Mouse (Mus musculus) neural tube, embryonic 12.5 days (tissue): Measurements from ENCODE around the gene Sbk1. TPM values are rescaled to one million over a fixed set of nuclear protein-coding genes. Genes with fewer than 3 reads are reported as not detected.

Source experiments
- ATAC-seq: fragments of 200-750 bp; cut with Nextera tagmentation; 2 replicates; pipeline ENCODE4 v1.8.0; 2017; ENCODE audit warnings: low read depth, mild to moderate bottlenecking, moderate TSS enrichment, moderate library complexity; ENCODE audit not compliant: low FRiP score
- H3K27ac ChIP-seq: fragments of 300-500 bp; sonication (generic); 2 replicates; pipeline ENCODE4 v1.5.1; 2016
- H3K27me3 ChIP-seq: fragments of 300-500 bp; sonication (generic); replicated peaks from 2 replicates; pipeline ENCODE4 v1.6.1; 2016; ENCODE audit warnings: mild to moderate bottlenecking
- H3K36me3 ChIP-seq: fragments of 300-500 bp; sonication (generic); 2 replicates; pipeline ENCODE4 v1.6.1; 2016; ENCODE audit warnings: mild to moderate bottlenecking
- H3K4me1 ChIP-seq: fragments of 300-500 bp; sonication (generic); 2 replicates; pipeline ENCODE4 v1.6.1; 2016
- H3K4me2 ChIP-seq: fragments of 300-500 bp; sonication (generic); replicated peaks from 2 replicates; pipeline ENCODE4 v1.6.1; 2016; ENCODE audit warnings: mild to moderate bottlenecking
- H3K4me3 ChIP-seq: fragments of 300-500 bp; sonication (generic); 2 replicates; pipeline ENCODE4 v1.5.1; 2016
- H3K9ac ChIP-seq: fragments of 300-500 bp; sonication (generic); 2 replicates; pipeline ENCODE4 v1.6.1; 2016; ENCODE audit warnings: mild to moderate bottlenecking
- H3K9me3 ChIP-seq: fragments of 300-500 bp; sonication (generic); 2 replicates; pipeline ENCODE4 v1.6.1; 2016; ENCODE audit warnings: mild to moderate bottlenecking
- WGBS: fragments of 180-500 bp; shearing (Covaris S2); methylation state at CpG from one replicate; pipeline ENCODE4 v1.1.7; 2016; 5-methylcytosine and 5-hydroxymethylcytosine counted together
- polyA plus RNA-seq: library from polyadenylated mRNA; unstranded; fragments of >200 nt; fragmentation: Nextera tagmentation; extraction: Ambion mirVana; gene quantifications from 2 replicates; pipeline ENCODE4 v1.2.1, GENCODE M21; 2016

The Sbk1 gene
- 322 and 342 TPM in 2 replicates for polyA plus RNA-seq

DNA sequence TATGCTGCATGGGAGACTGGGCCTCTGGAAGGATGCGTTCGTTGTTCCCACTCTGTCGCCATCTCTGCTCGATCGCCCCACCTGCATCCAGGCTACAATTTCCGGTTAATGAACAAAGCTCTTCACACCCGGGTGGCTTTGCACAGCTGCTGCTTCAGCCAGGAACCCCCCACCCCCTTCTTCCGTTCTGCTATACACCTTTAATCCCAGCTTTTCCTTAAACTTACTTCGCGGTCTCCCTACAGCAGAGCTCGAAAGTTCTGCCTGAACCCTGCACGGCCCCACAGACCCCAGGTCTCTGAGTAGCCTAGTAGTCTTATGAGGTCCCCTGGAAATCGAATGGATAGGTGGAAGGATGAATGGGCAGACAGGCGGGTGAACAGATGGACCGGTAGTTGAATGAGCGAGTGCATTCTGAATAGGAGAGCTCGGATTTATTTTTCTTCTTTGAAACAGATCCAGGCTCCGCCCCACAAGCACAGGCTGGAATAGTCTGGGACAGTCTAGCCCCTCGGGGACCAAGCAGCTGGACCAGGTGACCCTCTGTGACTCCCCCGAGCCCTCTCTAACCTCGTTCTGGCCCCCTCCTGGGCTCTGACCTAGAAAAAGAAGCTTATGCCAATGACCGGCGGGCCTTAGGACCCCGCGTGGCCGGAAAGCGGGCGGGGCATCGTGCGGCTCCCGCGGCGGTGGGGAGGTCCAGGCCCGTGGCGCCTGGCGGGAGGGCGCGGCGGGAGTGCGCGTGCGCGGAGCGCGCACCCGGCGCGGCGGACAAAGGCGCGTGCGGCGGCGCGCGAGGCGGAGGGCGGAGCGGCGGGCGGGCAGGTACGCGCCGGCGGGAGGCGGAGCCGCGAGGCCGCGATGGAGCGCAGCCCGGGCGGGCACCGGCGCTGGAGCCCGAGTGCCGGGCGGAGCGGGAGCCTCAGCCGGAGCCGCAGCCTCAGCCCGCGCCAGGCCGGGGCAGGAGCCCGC is at the start of gene Sbk1:
Gene Sbk1, plus strand, starts transcription at position 908 of the 972 bp plus-strand sequence.
- WGBS = under 1% methylated on average over 65 of the region's 85 CpGs
- Histone ChIP-seq H3K9ac (peak within 1 kb of the TSS; percentile 100), H3K27me3 (no peaks in the 10 kb centered on the region), H3K36me3 (peaks cover 19% of the 10 kb centered on the region; the same call in 1 of the 2 replicates), H3K4me3 (peak within 1 kb of the TSS; percentile 99), H3K27ac (peak within 1 kb of the TSS; percentile 93), H3K4me1 (peaks cover 35% of the 10 kb centered on the region), H3K4me2 (peak within 1 kb of the TSS; percentile 94), H3K9me3 (no peaks in the 10 kb centered on the region)
- ATAC-seq = peak; percentile 88

DNA sequence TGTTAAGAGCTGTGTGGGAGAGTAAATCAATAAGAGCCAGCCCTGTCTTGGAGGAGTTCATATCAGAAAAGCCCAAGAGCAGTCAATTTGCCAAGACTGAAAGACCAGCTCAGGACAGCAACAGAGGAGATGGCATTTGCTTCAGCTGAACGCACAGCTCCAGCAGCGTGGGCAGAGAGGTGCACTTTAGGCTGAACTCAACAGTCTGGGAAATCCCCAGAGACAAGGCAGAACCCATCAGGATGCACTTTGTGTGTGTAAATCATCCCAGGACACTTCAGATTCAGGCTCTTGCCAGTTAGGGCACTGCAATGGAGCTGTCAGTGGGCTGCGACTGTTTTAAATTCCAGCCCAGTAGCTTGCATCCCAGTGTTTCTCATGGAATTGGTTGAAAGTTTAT is 49.7 kb upstream of the Sbk1 start:
- no peaks in the 10 kb centered on the region for H3K36me3 ChIP-seq
- ATAC-seq = no peak
- H3K4me3 ChIP-seq = no peak overlapping the region
- H3K9me3 ChIP-seq = no peaks in the 10 kb centered on the region
- no peaks in the 10 kb centered on the region for H3K4me1 ChIP-seq
- H3K9ac ChIP-seq = no peak overlapping the region
- H3K27me3 ChIP-seq = no peaks in the 10 kb centered on the region
- no peak overlapping the region for H3K27ac ChIP-seq
- no peak overlapping the region for H3K4me2 ChIP-seq
- WGBS = 65% methylated on average over 3 of the region's 3 CpGs

- ATAC-seq = no peak
- WGBS = 26% methylated on average over 5 of the region's 5 CpGs
- Histone ChIP-seq H3K4me1 (no peaks in the 10 kb centered on the region), H3K4me2 (no peak overlapping the region), H3K27ac (no peak overlapping the region), H3K9me3 (no peaks in the 10 kb centered on the region), H3K9ac (no peak overlapping the region), H3K4me3 (no peak overlapping the region), H3K27me3 (no peaks in the 10 kb centered on the region), H3K36me3 (no peaks in the 10 kb centered on the region)
Measured at GRCm38 (mm10) chr7:126226136-126226535, 46.3 kb upstream of the Sbk1 start.

DNA sequence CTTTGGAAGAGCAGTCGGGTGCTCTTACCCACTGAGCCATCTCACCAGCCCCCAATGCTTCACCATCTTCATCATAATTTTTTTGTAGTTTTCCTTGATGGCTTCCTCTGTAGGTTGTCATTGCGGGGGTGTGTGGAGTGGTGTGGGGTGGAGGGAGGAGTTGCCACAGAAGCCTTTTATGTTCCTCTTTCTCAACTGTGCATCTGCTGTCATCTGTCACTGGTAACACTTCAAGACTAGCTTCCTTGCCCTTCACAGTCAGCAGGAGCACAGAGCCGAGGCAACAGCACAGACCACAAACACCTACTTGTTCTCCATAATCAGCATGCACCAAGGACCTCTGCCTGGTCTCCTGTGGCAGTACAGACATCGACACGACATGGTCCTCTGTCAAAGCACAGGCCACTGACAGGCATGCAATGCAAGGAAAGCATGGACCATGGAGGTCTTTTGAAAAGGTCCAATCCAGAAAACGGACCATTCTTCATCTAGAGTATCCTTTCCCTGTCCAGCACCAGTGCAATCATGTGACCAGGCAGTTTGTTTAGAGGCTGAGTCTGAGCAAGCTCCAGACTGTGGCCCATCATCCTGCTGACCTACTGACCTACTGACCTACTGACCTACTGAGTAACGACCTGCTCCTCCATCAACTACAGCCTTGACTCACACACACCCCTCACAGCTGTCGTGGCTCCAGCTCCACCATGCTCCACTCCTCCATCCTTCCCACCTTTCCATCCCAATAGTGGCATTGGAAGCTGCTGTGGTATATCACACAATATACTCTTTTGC is 41.9 kb upstream of the Sbk1 start:
- Histone ChIP-seq H3K4me1 (no peaks in the 10 kb centered on the region), H3K4me2 (no peak overlapping the region), H3K9ac (no peak overlapping the region), H3K27ac (no peak overlapping the region), H3K4me3 (no peak overlapping the region), H3K36me3 (no peaks in the 10 kb centered on the region), H3K9me3 (no peaks in the 10 kb centered on the region), H3K27me3 (no peaks in the 10 kb centered on the region)
- ATAC-seq = no peak
- 66% methylated on average over 8 of the region's 8 CpGs for WGBS

DNA sequence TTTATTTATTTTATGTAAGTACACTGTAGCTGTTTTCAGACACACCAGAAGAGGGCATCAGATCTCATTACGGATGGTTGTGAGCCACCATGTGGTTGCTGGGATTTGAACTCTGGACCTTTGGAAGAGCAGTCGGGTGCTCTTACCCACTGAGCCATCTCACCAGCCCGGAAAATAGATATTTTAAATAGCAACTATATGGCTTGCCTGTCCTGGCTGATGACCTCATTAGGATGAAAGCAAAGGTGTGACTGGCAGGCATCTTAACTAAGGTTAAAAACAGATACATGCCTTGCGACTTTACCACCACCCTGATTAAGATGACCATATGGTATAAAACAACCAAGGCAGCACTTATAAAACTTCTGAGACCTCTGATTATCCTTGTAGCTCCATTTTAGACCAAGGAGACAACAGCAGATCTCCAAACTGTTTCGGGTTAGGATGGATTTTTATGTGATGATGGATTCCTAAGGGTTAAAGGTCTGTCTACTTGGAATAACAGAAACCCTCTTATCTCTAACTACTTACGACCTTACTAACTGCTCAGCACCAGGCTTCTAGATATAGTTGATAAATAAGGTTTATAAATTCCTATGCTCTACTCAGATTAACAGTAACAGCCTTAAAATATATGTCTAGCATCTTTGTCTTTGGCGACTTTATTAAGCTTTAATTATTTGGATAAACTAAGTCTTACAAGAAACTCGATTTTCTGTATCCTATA is 39.9 kb upstream of the Sbk1 start:
- H3K27me3 ChIP-seq = no peaks in the 10 kb centered on the region
- 82% methylated on average over 8 of the region's 8 CpGs for WGBS
- ATAC-seq = no peak
- no peak overlapping the region for H3K4me3 ChIP-seq
- H3K9ac ChIP-seq = no peak overlapping the region
- H3K4me2 ChIP-seq = no peak overlapping the region
- H3K4me1 ChIP-seq = no peaks in the 10 kb centered on the region
- no peaks in the 10 kb centered on the region for H3K9me3 ChIP-seq
- H3K27ac ChIP-seq = no peak overlapping the region
- H3K36me3 ChIP-seq = no peaks in the 10 kb centered on the region

DNA sequence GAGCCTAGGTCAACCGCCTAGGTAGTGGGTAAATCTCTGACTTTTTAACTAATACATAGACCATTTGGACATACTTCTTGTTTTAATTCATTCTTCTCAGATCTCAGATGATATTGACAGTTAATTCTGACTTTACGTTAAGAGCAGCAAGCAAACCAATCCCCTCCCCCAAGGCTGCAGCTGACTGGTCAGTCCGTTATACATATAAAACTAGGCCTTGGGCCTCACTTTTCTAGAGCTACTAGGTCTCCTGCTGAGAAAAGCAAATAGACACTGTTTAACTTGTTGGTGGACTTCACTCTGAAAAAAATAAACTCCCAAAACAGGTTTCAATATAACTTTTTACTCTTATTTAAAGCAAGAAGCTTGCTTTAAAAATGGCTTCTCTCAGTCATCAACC is 37.8 kb upstream of the Sbk1 start:
- H3K4me3 ChIP-seq = no peak overlapping the region
- no peak overlapping the region for H3K27ac ChIP-seq
- ATAC-seq = no peak
- H3K36me3 ChIP-seq = no peaks in the 10 kb centered on the region
- H3K9ac ChIP-seq = no peak overlapping the region
- 93% methylated on average over 3 of the region's 3 CpGs for WGBS
- H3K4me2 ChIP-seq = no peak overlapping the region
- H3K9me3 ChIP-seq = no peaks in the 10 kb centered on the region
- H3K27me3 ChIP-seq = no peaks in the 10 kb centered on the region
- H3K4me1 ChIP-seq = no peaks in the 10 kb centered on the region

- no peak overlapping the region for H3K27ac ChIP-seq
- H3K4me2 ChIP-seq = no peak overlapping the region
- no peak overlapping the region for H3K9ac ChIP-seq
- no peaks in the 10 kb centered on the region for H3K9me3 ChIP-seq
- 71% methylated on average over 11 of the region's 11 CpGs for WGBS
- ATAC-seq = no peak
- H3K36me3 ChIP-seq = no peaks in the 10 kb centered on the region
- no peaks in the 10 kb centered on the region for H3K4me1 ChIP-seq
- H3K27me3 ChIP-seq = no peaks in the 10 kb centered on the region
- H3K4me3 ChIP-seq = no peak overlapping the region
Measured at GRCm38 (mm10) chr7:126236083-126236793, 36.2 kb upstream of the Sbk1 start.

DNA sequence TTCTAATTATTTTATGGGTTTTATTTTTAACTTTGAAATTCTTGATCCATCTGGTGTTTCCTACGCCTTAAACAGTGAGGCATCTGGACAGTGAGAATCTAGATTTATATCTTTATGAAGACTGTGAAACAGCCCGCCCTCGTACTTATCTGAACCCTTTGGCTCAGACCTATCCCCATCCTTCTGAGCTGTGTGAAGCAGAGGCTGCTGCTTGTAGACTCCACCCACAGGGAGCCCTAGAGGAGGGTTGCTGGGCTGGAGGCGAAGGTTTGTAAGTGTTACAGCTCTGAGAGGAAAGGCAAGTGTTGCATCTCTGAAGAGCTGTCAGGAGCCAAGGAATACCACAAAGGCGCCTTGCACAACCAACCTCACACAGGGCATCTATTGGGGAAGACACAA is 35.6 kb upstream of the Sbk1 start:
- H3K9me3 ChIP-seq = no peaks in the 10 kb centered on the region
- 78% methylated on average over 5 of the region's 5 CpGs for WGBS
- H3K27ac ChIP-seq = no peak overlapping the region
- H3K27me3 ChIP-seq = no peaks in the 10 kb centered on the region
- no peaks in the 10 kb centered on the region for H3K4me1 ChIP-seq
- H3K4me3 ChIP-seq = no peak overlapping the region
- ATAC-seq = no peak
- H3K4me2 ChIP-seq = no peak overlapping the region
- no peaks in the 10 kb centered on the region for H3K36me3 ChIP-seq
- no peak overlapping the region for H3K9ac ChIP-seq

DNA sequence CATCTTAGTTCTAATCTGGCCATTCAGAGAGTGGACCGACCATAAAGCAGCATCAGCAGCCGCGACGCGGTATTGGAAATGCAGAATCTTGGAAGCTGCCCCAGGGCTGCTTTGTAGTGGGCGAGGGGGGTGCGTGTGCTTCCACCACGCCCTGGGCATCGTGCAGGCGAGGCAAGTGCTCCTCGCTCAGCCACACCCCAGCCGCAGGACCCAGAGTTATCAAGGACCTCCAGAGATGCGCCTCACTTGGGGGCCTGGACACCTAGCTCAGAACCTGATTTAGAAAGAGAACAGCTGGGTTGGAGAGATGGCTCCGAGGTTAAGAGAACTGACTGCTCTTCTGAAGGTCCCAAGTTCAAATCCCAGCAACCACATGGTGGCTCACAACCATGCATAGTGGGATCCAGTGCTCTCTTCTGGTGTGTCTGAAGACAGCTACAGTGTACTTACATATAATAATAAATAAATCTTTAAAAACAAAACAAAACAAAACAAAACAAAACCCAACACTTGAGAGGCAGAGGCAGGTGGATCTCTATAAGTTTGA is 31.5 kb upstream of the Sbk1 start:
- Histone ChIP-seq H3K4me3 (no peak overlapping the region), H3K4me1 (no peaks in the 10 kb centered on the region), H3K9ac (no peak overlapping the region), H3K27ac (no peak overlapping the region), H3K27me3 (no peaks in the 10 kb centered on the region), H3K4me2 (no peak overlapping the region), H3K36me3 (no peaks in the 10 kb centered on the region), H3K9me3 (no peaks in the 10 kb centered on the region)
- 86% methylated on average over 14 of the region's 14 CpGs for WGBS
- no peak for ATAC-seq

- H3K9me3 ChIP-seq = no peaks in the 10 kb centered on the region
- no peak overlapping the region for H3K4me2 ChIP-seq
- no peak overlapping the region for H3K27ac ChIP-seq
- H3K4me3 ChIP-seq = no peak overlapping the region
- no peak overlapping the region for H3K9ac ChIP-seq
- 0 out of 2 replicates have a peak, but pooled peaks cover 7% of the 10 kb centered on the region for H3K4me1 ChIP-seq
- WGBS = 78% methylated on average over 6 of the region's 6 CpGs
- H3K36me3 ChIP-seq = no peaks in the 10 kb centered on the region
- no peaks in the 10 kb centered on the region for H3K27me3 ChIP-seq
- no peak for ATAC-seq
Measured at GRCm38 (mm10) chr7:126244168-126244750, 28.2 kb upstream of the Sbk1 start.

DNA sequence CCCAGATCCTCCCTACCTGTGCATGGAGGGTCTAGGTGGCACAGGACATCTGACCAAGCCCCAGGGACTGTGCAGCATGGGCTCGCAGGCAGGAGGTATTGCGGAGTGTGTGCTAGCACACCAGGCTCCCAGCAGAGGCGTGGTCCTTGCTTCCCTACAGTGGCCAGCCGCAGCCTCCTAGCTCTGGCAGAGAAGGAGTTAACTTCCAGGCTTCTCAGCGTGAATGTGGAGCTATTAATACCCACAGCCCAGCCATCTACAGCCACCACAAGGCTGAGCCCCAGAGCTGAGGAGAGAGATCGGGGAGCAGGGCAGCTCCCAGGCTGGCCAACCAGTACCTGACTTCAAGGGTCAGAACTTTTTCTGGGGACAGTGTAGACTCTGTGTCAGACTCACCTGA is 24.3 kb upstream of the Sbk1 start:
- Histone ChIP-seq H3K9ac (no peak overlapping the region), H3K4me3 (no peak overlapping the region), H3K4me2 (peak overlapping the region; percentile 21; the same call in 1 of the 2 replicates), H3K36me3 (no peaks in the 10 kb centered on the region), H3K27ac (no peak overlapping the region), H3K27me3 (no peaks in the 10 kb centered on the region), H3K4me1 (0 out of 2 replicates have a peak, but pooled peaks cover 7% of the 10 kb centered on the region), H3K9me3 (no peaks in the 10 kb centered on the region)
- 5% methylated on average over 6 of the region's 6 CpGs for WGBS
- no peak for ATAC-seq
